Mouse (Mus musculus) right cerebral cortex, postnatal 4 days (tissue): ENCODE data around the gene Rad1.
A peak's percentile ranks its signal among the peaks of the same experiment; 100 is the strongest.
"Not testable (repeated sequence)": the region's sequence is repeated elsewhere in the genome, so short reads cannot be mapped to it uniquely, and the experiment has no call there.

Experiments
- DNase-seq: peaks from one replicate; pipeline ENCODE4 v3.0.0-alpha.2; 2022

Gene Rad1

GRCm38 (mm10) chr15:10485484-10486364, at the start of gene Rad1, which contains the start of gene Brix1:
Gene Rad1, plus strand, starts transcription at chr15:10486018.
Gene Brix1, minus strand, starts transcription at chr15:10485947.
- DNase-seq: peak; percentile 88

DNA sequence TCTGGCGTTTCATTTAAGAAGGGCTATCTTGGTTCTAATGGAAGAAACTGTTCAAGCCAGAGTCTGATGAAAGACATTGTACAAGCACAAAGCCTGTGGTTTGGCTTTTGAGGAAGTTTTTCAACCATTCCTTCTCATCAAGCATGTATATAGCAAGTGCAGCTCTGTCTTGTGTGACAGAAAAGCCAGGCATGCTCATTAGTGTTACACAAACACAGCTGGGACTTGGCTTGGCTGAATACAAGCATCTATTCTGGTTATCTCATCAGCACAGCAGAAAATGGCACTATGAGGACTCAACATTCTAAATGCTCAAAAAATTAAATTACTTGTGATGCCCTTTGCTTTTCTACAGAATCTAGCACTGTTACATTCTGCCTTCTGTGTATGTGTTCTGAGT, 48.9 kb upstream of the Rad1 start:
- DNase-seq: no peak

DNA sequence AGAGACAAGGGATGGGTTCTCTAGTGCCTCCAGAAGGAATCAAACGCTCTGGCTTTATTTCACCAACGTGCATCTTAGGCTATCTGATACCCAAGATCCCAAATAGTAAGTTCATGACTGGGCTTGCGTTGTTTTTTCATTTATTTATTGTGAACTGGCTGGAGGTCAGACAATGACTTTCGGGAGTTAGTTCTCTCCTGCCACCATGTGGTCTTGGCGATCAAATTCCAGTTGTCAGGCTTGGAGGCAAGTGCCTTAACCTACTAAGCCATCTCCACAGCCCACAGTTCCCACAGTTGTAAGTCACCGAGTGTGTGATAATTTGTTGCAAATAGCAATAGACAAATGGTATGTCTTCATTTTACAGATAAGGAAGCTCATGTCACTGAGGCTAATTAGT, 45.9 kb upstream of the Rad1 start:
- no peak for DNase-seq

- no peak for DNase-seq
Observed at GRCm38 (mm10) chr15:10441493-10441892, 44.3 kb upstream of the Rad1 start.

DNA sequence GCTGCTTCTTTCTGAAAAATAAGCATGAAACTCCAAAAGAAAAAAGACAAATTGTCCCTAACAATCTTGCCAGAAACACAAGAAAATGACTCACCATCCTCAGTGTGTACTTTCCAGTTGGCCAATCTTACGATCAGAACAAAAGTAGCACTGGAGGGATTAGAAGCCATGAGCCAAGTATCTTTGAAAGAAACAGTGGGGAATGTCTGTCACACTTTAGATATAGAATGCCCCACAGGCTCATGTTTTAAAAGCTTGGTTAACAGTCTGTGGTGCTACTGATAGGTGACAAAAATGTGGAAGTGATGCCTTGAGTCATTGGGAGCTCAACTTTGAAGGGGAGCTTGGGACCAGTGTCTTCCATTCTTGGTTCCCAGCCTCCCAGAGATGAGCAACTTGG, 43.5 kb upstream of the Rad1 start:
- no peak for DNase-seq

GRCm38 (mm10) chr15:10447102-10447501, 38.7 kb upstream of the Rad1 start:
- no peak for DNase-seq

- no peak for DNase-seq
Observed at GRCm38 (mm10) chr15:10460986-10461385, 24.8 kb upstream of the Rad1 start.

GRCm38 (mm10) chr15:10463555-10463954, 22.3 kb upstream of the Rad1 start:
- no peak for DNase-seq

GRCm38 (mm10) chr15:10464678-10465077, 21.1 kb upstream of the Rad1 start:
- no peak for DNase-seq

DNA sequence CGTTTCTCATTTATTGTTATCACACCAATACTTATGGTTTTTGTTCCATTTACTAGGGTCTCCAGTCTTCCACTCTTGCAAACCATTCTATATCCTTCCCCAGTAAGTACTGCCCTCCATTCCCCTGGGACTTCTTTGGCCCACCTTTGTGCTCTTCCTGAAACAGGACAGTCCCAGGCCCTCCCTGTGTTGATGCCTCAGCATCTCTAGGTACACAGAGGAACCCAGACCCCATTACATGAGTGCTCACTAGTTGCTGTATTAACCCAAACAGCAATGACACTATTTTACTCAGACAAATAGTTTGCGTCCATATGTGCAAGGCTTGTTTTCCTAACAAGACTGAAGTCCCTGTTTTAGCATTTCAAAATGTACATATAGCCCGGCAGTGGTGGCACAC, 17.1 kb upstream of the Rad1 start:
- DNase-seq: no peak

DNA sequence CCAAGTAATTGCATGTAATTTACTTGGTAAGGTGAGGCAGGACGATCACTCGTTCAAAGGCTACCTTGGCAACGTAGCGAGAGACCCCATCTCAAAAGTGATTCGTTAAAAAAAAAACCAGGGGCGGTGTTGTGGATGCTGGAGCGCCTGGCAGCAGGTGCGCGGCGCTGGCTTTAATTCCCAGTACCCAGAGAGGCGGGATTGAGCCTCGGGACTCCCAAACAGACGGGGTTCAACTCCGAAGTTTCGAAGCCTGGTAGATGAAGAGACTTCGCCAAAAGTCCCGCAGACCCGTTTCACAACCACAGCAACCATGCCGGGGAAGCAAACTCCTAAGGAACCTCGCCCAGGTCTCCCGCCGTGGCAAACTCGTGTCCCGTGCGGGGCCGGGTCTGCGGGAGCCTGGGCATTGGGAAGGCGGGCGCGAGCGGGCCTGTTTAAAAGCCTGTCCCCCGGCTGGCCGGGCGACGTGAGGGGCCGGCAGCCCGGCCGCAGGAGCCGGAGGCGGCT, 16.1 kb upstream of the Rad1 start:
- DNase-seq: peak; percentile 33

GRCm38 (mm10) chr15:10470151-10470831, 15.5 kb upstream of the Rad1 start, which contains the start of gene Dnajc21:
Gene Dnajc21, minus strand, starts transcription at chr15:10470516.
- peak; percentile 83 for DNase-seq

- no peak for DNase-seq
Observed at GRCm38 (mm10) chr15:10470941-10471340, 14.9 kb upstream of the Rad1 start.

DNA sequence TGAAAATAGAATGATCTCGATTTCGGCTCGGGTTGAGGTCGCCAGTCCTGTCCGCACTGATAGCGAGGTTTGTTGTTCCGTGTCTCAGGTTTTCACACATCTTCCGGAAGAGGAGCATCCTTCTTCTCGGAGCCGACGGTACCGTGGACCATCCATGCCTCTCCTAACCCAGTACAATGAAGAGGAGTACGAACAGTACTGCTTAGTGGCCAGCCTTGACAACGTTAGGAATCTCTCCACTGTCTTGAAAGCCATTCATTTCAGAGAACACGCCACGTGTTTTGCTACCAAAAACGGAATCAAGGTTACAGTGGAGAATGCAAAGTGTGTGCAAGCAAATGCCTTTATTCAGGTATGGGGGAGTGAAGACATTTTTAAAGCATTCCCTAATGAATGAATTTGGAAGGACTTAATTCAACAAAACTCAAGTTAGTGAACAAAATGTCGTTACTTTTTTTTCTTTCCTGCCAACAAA, 584 bp downstream of the Rad1 start:
- DNase-seq: no peak

DNA sequence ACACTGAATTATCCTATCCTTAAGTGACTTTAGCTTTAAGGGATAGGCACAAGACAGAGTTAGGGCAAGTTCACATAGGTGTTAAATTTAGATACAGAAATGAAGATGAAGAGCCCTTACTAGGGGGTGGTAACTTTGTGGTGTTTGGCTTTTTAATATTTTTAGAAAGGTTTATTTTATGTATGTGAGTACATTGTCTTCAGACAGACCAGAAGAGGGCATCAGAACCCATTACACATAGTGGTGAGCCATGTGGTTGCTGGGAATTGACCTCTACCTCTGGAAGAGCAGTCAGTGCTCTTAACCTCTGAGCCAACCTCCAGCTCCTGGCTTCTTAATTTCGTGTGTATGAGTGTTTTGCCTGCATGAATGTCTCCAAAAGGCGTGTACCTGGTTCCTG, 1.4 kb downstream of the Rad1 start:
- DNase-seq: no peak

DNA sequence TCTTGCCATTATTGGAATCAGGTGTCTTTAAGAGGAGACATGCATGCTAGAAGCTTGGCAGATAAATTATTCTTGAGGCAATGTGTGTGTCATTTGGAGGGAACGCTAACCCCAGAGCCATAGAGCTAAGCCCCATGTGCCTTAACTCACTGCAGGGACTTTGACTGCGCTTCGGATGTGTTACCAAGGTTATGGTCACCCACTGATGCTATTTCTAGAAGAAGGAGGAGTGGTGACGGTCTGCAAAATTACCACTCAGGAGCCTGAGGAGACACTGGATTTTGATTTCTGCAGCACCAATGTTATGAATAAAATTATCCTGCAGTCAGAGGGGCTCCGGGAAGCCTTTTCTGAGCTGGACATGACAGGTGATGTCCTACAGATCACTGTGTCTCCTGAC, 4.3 kb downstream of the Rad1 start:
- DNase-seq: no peak

GRCm38 (mm10) chr15:10495944-10496343, 10.1 kb downstream of the Rad1 start:
- DNase-seq: no peak

DNA sequence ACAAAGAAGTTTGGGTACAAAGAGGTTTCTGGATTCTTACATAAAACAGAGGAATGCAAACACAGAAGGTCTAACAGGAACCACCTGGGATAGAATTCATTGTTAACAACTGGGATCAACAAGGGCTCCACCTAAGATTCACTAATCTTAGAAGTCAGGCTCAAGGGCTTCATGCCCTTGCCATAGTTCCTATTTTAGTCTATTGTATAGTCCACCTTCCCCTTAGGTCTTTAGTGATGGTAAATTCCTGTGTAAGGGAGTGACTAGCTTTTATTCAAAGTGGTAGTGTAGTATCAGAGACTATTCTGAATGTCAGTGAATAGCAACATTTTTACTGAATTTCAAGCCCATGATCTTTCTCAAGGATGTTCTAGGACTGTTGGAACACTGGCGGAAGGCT, 10.9 kb downstream of the Rad1 start:
- not testable (repeated sequence) for DNase-seq

- DNase-seq: no peak
Observed at GRCm38 (mm10) chr15:10499593-10499992, 13.8 kb downstream of the Rad1 start.

DNA sequence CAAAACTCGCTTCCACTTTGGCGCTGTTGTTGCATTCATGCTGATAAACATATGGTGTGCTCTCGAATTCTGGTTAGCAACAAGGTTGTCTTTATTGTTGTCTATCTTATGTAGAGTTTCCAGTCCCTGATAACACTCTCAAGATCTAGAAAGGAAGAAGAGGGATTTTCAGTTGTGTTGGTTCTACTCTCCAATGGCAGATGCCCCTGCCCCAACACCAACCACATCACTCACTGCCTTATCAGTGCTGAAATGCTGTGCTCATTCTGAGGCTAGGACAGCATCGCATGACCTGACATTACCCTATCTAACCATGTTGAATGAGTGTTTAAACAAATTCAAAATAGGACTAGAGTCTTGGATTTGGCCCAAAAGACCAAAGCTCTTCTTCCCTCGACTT, 14.2 kb downstream of the Rad1 start:
- no peak for DNase-seq

- peak; percentile 73 for DNase-seq
Observed at GRCm38 (mm10) chr15:10500838-10501719, 15.3 kb downstream of the Rad1 start.

GRCm38 (mm10) chr15:10506099-10506498, 20.3 kb downstream of the Rad1 start:
- DNase-seq: no peak

- DNase-seq: no peak
Observed at GRCm38 (mm10) chr15:10515166-10515565, 29.3 kb downstream of the Rad1 start.
